Mouse (Mus musculus) CH12.LX (cell line): ENCODE measurements at regions not wholly inside any gene's neighbourhood (a gene's known extent, or its start where the extent isn't known, plus 50 kb on each side); places are given as distances from the start of the nearest gene placed in this dataset.

Experiments used
- DNase-seq: peaks from one replicate; pipeline ENCODE4 v3.0.0-alpha.2; 2013; ENCODE audit errors: extremely low read depth
- H3K27ac ChIP-seq: 2 replicates; pipeline ENCODE4 v1.5.1; 2012; ENCODE audit warnings: low read depth, mild to moderate bottlenecking, control low read depth, moderate library complexity; ENCODE audit not compliant: insufficient read depth
- H3K27me3 ChIP-seq: replicated peaks from 2 replicates; pipeline ENCODE3; 2012; ENCODE audit warnings: inconsistent platforms
- H3K36me3 ChIP-seq, 2 experiments: replicated peaks in 1 of 2; 2 replicates each; pipeline versions ENCODE3 to v1.6.1; 2012; ENCODE audit warnings: inconsistent platforms in 1 of 2, low read length in 1 of 2, mild to moderate bottlenecking in 1 of 2, mixed read lengths in 1 of 2, moderate library complexity in 1 of 2; ENCODE audit not compliant: control insufficient read depth in 1 of 2, insufficient read depth in 1 of 2
- H3K4me1 ChIP-seq, 2 experiments: 2 replicates each; pipeline ENCODE4 v1.6.1; 2012; ENCODE audit warnings: inconsistent platforms in 1 of 2, moderate library complexity in 1 of 2; ENCODE audit not compliant: insufficient read depth in 2 of 2, control insufficient read depth in 1 of 2
- H3K4me2 ChIP-seq: 2 replicates; pipeline ENCODE4 v1.6.1; 2012; ENCODE audit warnings: low read depth, mild to moderate bottlenecking, control low read depth; ENCODE audit not compliant: poor library complexity, insufficient read depth, severe bottlenecking
- H3K4me3 ChIP-seq, 3 experiments: fragments of 150-350 bp in 1 of 3; sonication (generic) in 1 of 3; replicated peaks in 1 of 3; 2 replicates each; pipeline versions ENCODE3 to v1.5.1; 2011 to 2012; ENCODE audit warnings: low read depth in 2 of 3, low read length in 2 of 3, mild to moderate bottlenecking in 2 of 3, moderate library complexity in 2 of 3, control low read depth in 1 of 3, improper control_type of control experiment in 1 of 3, inconsistent platforms in 1 of 3, mixed read lengths in 1 of 3; ENCODE audit not compliant: poor library complexity in 1 of 3
- H3K79me2 ChIP-seq: replicated peaks from 2 replicates; pipeline ENCODE4 v1.6.1; 2012; ENCODE audit warnings: mild to moderate bottlenecking, moderate library complexity; ENCODE audit not compliant: control insufficient read depth, poor library complexity, insufficient read depth, severe bottlenecking; ENCODE audit errors: extremely low read depth
- H3K9ac ChIP-seq: 2 replicates; pipeline ENCODE4 v1.6.1; 2012; ENCODE audit warnings: low read depth, mild to moderate bottlenecking, control low read depth, moderate library complexity; ENCODE audit not compliant: insufficient read depth
- H3K9me3 ChIP-seq: replicated peaks from 2 replicates; pipeline ENCODE3; 2012; ENCODE audit warnings: low read length, inconsistent platforms, mixed read lengths
- BHLHE40 ChIP-seq: IDR thresholded peaks from 2 replicates; pipeline ENCODE4 v1.6.1; 2011; ENCODE audit warnings: mild to moderate bottlenecking, low read depth, low read length, improper control_type of control experiment
- CHD2 ChIP-seq: IDR thresholded peaks from 2 replicates; pipeline ENCODE4 v1.6.1; 2011; ENCODE audit warnings: low read length, improper control_type of control experiment
- CTCF ChIP-seq, 2 experiments: IDR thresholded peaks in 1 of 2; conservative IDR thresholded peaks in 1 of 2; 2 replicates each; pipeline ENCODE4 v1.5.1; 2011 to 2012; ENCODE audit warnings: low read depth in 2 of 2, low read length in 2 of 2, improper control_type of control experiment in 1 of 2, inconsistent platforms in 1 of 2, mild to moderate bottlenecking in 1 of 2, moderate library complexity in 1 of 2
- ETS1 ChIP-seq: conservative IDR thresholded peaks from 2 replicates; pipeline ENCODE4 v1.6.1; 2012; ENCODE audit warnings: low read depth, mild to moderate bottlenecking, inconsistent platforms, low read length, improper control_type of control experiment, moderate library complexity
- IRF4 ChIP-seq: IDR thresholded peaks from 2 replicates; pipeline ENCODE4 v1.6.1; 2014; ENCODE audit warnings: low read depth, mild to moderate bottlenecking, inconsistent platforms, low read length, improper control_type of control experiment
- JUN ChIP-seq: IDR thresholded peaks from 2 replicates; pipeline ENCODE4 v1.6.1; 2011; ENCODE audit warnings: low read depth, mild to moderate bottlenecking, low read length, improper control_type of control experiment, moderate library complexity; ENCODE audit not compliant: insufficient read depth
- JUND ChIP-seq: conservative IDR thresholded peaks from 2 replicates; pipeline ENCODE4 v1.6.1; 2011; ENCODE audit warnings: low read depth, low read length, improper control_type of control experiment
- MAFK ChIP-seq: IDR thresholded peaks from 2 replicates; pipeline ENCODE4 v1.6.1; 2011; ENCODE audit warnings: low read length, improper control_type of control experiment; ENCODE audit not compliant: insufficient replicate concordance
- NRF1 ChIP-seq: IDR thresholded peaks from 2 replicates; pipeline ENCODE4 v1.6.1; 2014; ENCODE audit warnings: low read depth, mild to moderate bottlenecking, inconsistent platforms, low read length, improper control_type of control experiment, moderate library complexity
- PAX5 ChIP-seq: IDR thresholded peaks from 2 replicates; pipeline ENCODE4 v1.6.1; 2012; ENCODE audit warnings: low read length, inconsistent platforms, mixed read lengths
- POLR2AphosphoS2 ChIP-seq: IDR thresholded peaks from 2 replicates; pipeline ENCODE4 v1.6.1; 2011; ENCODE audit warnings: low read depth, low read length, improper control_type of control experiment
- RCOR1 ChIP-seq: conservative IDR thresholded peaks from 2 replicates; pipeline ENCODE4 v1.6.1; 2012; ENCODE audit warnings: low read depth, mild to moderate bottlenecking, inconsistent platforms, low read length, improper control_type of control experiment
- SMC3 ChIP-seq: IDR thresholded peaks from 2 replicates; pipeline ENCODE4 v1.6.1; 2011; ENCODE audit warnings: low read depth, low read length, improper control_type of control experiment
- TBP ChIP-seq: conservative IDR thresholded peaks from 2 replicates; pipeline ENCODE4 v1.6.1; 2011; ENCODE audit warnings: low read depth, low read length, improper control_type of control experiment
- TCF12 ChIP-seq: IDR thresholded peaks from 2 replicates; pipeline ENCODE4 v1.6.1; 2014; ENCODE audit warnings: low read depth, mild to moderate bottlenecking, inconsistent platforms, low read length, improper control_type of control experiment
- UBTF ChIP-seq: IDR thresholded peaks from 2 replicates; pipeline ENCODE4 v1.6.1; 2012; ENCODE audit warnings: low read depth, mild to moderate bottlenecking, inconsistent platforms, low read length, improper control_type of control experiment, moderate library complexity
- USF2 ChIP-seq: conservative IDR thresholded peaks from 2 replicates; pipeline ENCODE4 v1.6.1; 2011; ENCODE audit warnings: low read depth, low read length, improper control_type of control experiment
- ZC3H11A ChIP-seq: IDR thresholded peaks from 2 replicates; pipeline ENCODE4 v1.6.1; 2012; ENCODE audit warnings: low read depth, mild to moderate bottlenecking, inconsistent platforms, low read length, improper control_type of control experiment
- ZKSCAN1 ChIP-seq: IDR thresholded peaks from 2 replicates; pipeline ENCODE4 v1.6.1; 2012; ENCODE audit warnings: low read depth, inconsistent platforms, low read length, improper control_type of control experiment, borderline replicate concordance
- ZMIZ1 ChIP-seq: IDR thresholded peaks from 2 replicates; pipeline ENCODE4 v1.6.1; 2012; ENCODE audit warnings: low read depth, mild to moderate bottlenecking, inconsistent platforms, low read length, improper control_type of control experiment
- ZNF384 ChIP-seq: IDR thresholded peaks from 2 replicates; pipeline ENCODE4 v1.6.1; 2012; ENCODE audit warnings: low read depth, low read length, improper control_type of control experiment, inconsistent platforms
- dilution Hi-C: fragments of 300-500 bp; cut with MboI; formaldehyde crosslinking; loops from 2 replicates; pipeline ENCODE4 v1.14.3; 2020; ENCODE audit warnings: low sequenced_read_pairs; ENCODE audit not compliant: extremely low pct_unique_long_range_greater_than_20kb, extremely low pct_ligation_motif_present
- in situ Hi-C: fragments of 300-500 bp; cut with MboI; formaldehyde crosslinking; loops from 3 replicates; pipeline ENCODE4 v1.14.3; 2019; ENCODE audit warnings: low sequenced_read_pairs, low pct_ligation_motif_present, low pct_unique_long_range_greater_than_20kb, mixed read lengths

GRCm38 (mm10) chr13:107499296-107499695, 477.4 kb upstream of the Kif2a start:
- Histone ChIP-seq H3K79me2 (no peaks in the 10 kb centered on the region), H3K4me2 (no peak overlapping the region), H3K9ac (no peak overlapping the region), H3K27ac (no peak overlapping the region), H3K27me3 (peaks cover 19% of the 10 kb centered on the region), H3K36me3 (no peaks in the 10 kb centered on the region), H3K9me3 (no peaks in the 10 kb centered on the region), H3K4me1 (peaks cover 0 to 28% of the 10 kb centered on the region in 2 experiments; a peak in 3 of 4 replicates), H3K4me3 (no peak overlapping the region)
- in situ Hi-C loops (no loop called here), dilution Hi-C loops (no loop called here)
- no peak for DNase-seq
- TF ChIP-seq ETS1 (no peak), SMC3 (no peak), NRF1 (no peak), USF2 (no peak), CTCF (conservative IDR thresholded peaks at IDR 0.05 in 1 of 2, IDR thresholded peaks at IDR 0.05 in 1 of 2; ENCODE audit: low read depth in 2 of 2, low read length in 2 of 2) (no peak), TCF12 (no peak), RCOR1 (no peak), ZC3H11A (no peak), JUN (no peak), PAX5 (no peak), BHLHE40 (no peak), MAFK (no peak)

GRCm38 (mm10) chr13:107495161-107495732, 473.3 kb upstream of the Kif2a start:
- TF ChIP-seq UBTF (no peak), IRF4 (no peak), ZNF384 (no peak), TBP (no peak), CHD2 (no peak), ETS1 (no peak), ZKSCAN1 (no peak), JUND (no peak), ZC3H11A (no peak), POLR2AphosphoS2 (no peak), CTCF (conservative IDR thresholded peaks at IDR 0.05 in 1 of 2, IDR thresholded peaks at IDR 0.05 in 1 of 2; ENCODE audit: low read depth in 2 of 2, low read length in 2 of 2) (no peak), ZMIZ1 (no peak)
- dilution Hi-C loops = no loop called here
- Histone ChIP-seq H3K4me3 (no peak overlapping the region), H3K27ac (no peak overlapping the region), H3K4me1 (peaks cover 3 to 6% of the 10 kb centered on the region in 2 experiments; a peak in 3 of 4 replicates), H3K4me2 (no peak overlapping the region), H3K79me2 (no peaks in the 10 kb centered on the region), H3K9ac (no peak overlapping the region), H3K27me3 (peaks cover 7% of the 10 kb centered on the region), H3K36me3 (no peaks in the 10 kb centered on the region), H3K9me3 (no peaks in the 10 kb centered on the region)
- in situ Hi-C loops = no loop called here
- DNase-seq = no peak
